ENCODE assay signal across 15 mouse cellular contexts in genomic region chr10:12586825-12587224, GRCm38 (mm10).
"Had no signal": no experiment of that assay in that cellular context is flagged by ENCODE, and none has a peak within 500 bp of the region (broad histone marks: within the 10 kb centered on the region; RNA-seq: fewer than 3 reads in every experiment).

No protein-coding gene starts in this region.

- DNase-seq: lung, adult 18-20 months; lung, embryonic 14.5 days; lung, postnatal 10 days; lung, postnatal 4 days; right cerebral cortex, postnatal 14 days; thymus, adult 2 months; thymus, postnatal 25 days; thymus, postnatal 4 days had no signal

- H3K4me2 ChIP-seq: lung, embryonic 14.5 days; midbrain, embryonic 13.5 days; neural tube, embryonic 12.5 days; stomach, embryonic 15.5 days had no signal

- H3K9ac ChIP-seq: liver, embryonic 14.5 days; lung, embryonic 14.5 days; midbrain, embryonic 13.5 days; neural tube, embryonic 12.5 days; stomach, embryonic 15.5 days had no signal

- H3K27me3 ChIP-seq: megakaryocyte, embryonic 14.5 days; midbrain, embryonic 13.5 days; neural tube, embryonic 12.5 days; stomach, embryonic 15.5 days had no signal

- H3K27ac ChIP-seq: liver, embryonic 14.5 days; neural tube, embryonic 12.5 days; stomach, embryonic 15.5 days; stomach, postnatal 0 days had no signal

- ATAC-seq: midbrain, embryonic 16.5 days had no signal

- H3K9me3 ChIP-seq: midbrain, embryonic 13.5 days; neural tube, embryonic 12.5 days; stomach, embryonic 15.5 days had no signal

- H3K4me1 ChIP-seq: stomach, embryonic 15.5 days had no signal

- H3K36me3 ChIP-seq: midbrain, embryonic 13.5 days; neural tube, embryonic 12.5 days; stomach, embryonic 15.5 days had no signal

- H3K4me3 ChIP-seq: megakaryocyte, embryonic 14.5 days; midbrain, embryonic 13.5 days; neural tube, embryonic 12.5 days; stomach, embryonic 15.5 days had no signal
